Mouse (Mus musculus) erythroid progenitor cell, adult 5-6 weeks (primary cell): ENCODE results near the gene Grm8. TPM values are rescaled to one million over a fixed set of nuclear protein-coding genes. Genes with fewer than 3 reads are reported as not detected.

ENCODE experiments used
- ATAC-seq: replicated peaks from 2 replicates; pipeline ENCODE4 v1.8.0; 2016; ENCODE audit warnings: moderate number of reproducible peaks, mild to moderate bottlenecking, moderate TSS enrichment, inconsistent platforms; ENCODE audit not compliant: poor library complexity, low FRiP score, severe bottlenecking
- total RNA-seq, 2 experiments: library from RNA; stranded (forward) in 1 of 2; stranded (reverse) in 1 of 2; fragments of 150-400 nt in 1 of 2; fragments of 186-747, 209-891 nt in 1 of 2; gene quantifications; 2 replicates each; pipeline versions ENCODE4 v1.2.3 to v1.2.4; 2015 to 2017; ENCODE audit warnings: low replicate concordance in 2 of 2

Grm8 gene
- total RNA-seq, 2 experiments from 2014 or later = not detected

GRCm38 (mm10) chr6:27745693-27746451, 389.1 kb downstream of the Grm8 start:
- ATAC-seq = no peak

- ATAC-seq = no peak
Observed at GRCm38 (mm10) chr6:27689382-27689781, 445.6 kb downstream of the Grm8 start.

- ATAC-seq = no peak
Observed at GRCm38 (mm10) chr6:27661747-27662435, 473.1 kb downstream of the Grm8 start.

GRCm38 (mm10) chr6:27657520-27657919, 477.5 kb downstream of the Grm8 start:
- no peak for ATAC-seq

- no peak for ATAC-seq
Observed at GRCm38 (mm10) chr6:27646503-27646902, 488.5 kb downstream of the Grm8 start.

GRCm38 (mm10) chr6:27645054-27645453, 489.9 kb downstream of the Grm8 start:
- ATAC-seq = no peak

GRCm38 (mm10) chr6:27635898-27636297, 499.1 kb downstream of the Grm8 start:
- ATAC-seq = no peak

- ATAC-seq = no peak
Observed at GRCm38 (mm10) chr6:27617472-27617871, 517.5 kb downstream of the Grm8 start.

GRCm38 (mm10) chr6:27580485-27580884, 554.5 kb downstream of the Grm8 start:
- ATAC-seq = no peak

- no peak for ATAC-seq
Observed at GRCm38 (mm10) chr6:27545516-27545915, 589.5 kb downstream of the Grm8 start.

GRCm38 (mm10) chr6:27517620-27518019, 617.4 kb downstream of the Grm8 start:
- ATAC-seq = no peak

GRCm38 (mm10) chr6:27460998-27461397, 674.0 kb downstream of the Grm8 start:
- no peak for ATAC-seq

GRCm38 (mm10) chr6:27408473-27408872, 726.5 kb downstream of the Grm8 start:
- no peak for ATAC-seq

GRCm38 (mm10) chr6:27372416-27372815, 762.6 kb downstream of the Grm8 start:
- ATAC-seq = no peak

- no peak for ATAC-seq
Observed at GRCm38 (mm10) chr6:27371095-27371494, 763.9 kb downstream of the Grm8 start.

GRCm38 (mm10) chr6:27363775-27364174, 771.2 kb downstream of the Grm8 start:
- no peak for ATAC-seq

GRCm38 (mm10) chr6:27360440-27360839, 774.5 kb downstream of the Grm8 start:
- ATAC-seq = no peak

- no peak for ATAC-seq
Observed at GRCm38 (mm10) chr6:27351147-27351546, 783.8 kb downstream of the Grm8 start.

GRCm38 (mm10) chr6:27348272-27348671, 786.7 kb downstream of the Grm8 start:
- ATAC-seq = no peak

- ATAC-seq = no peak
Observed at GRCm38 (mm10) chr6:27346311-27346710, 788.7 kb downstream of the Grm8 start.

GRCm38 (mm10) chr6:27340131-27340530, 794.8 kb downstream of the Grm8 start:
- no peak for ATAC-seq
